Comparison of ENCODE assay signal across 29 mouse cellular contexts in genomic region chr17:74290198-74290597, GRCm38 (mm10). TPM values are rescaled to one million over a fixed set of nuclear protein-coding genes. Genes with fewer than 3 reads are reported as not detected.
DNase-seq lines count a peak whose midpoint lies in the region; ATAC-seq and TF ChIP-seq lines count a peak whose summit lies in the region.
"Had no signal": no experiment of that assay in that cellular context is flagged by ENCODE, and none has a peak within 500 bp of the region (broad histone marks: within the 10 kb centered on the region; RNA-seq: fewer than 3 reads in every experiment).

No protein-coding gene starts in this region.

- no peak for ATAC-seq in liver, embryonic 13.5 days (ENCODE audit: low read depth)
- ATAC-seq: forebrain, embryonic 14.5 days; intestine, embryonic 16.5 days; lung, postnatal 0 days had no signal

- intact Hi-C loops in heart, postnatal 14 days (cut with DNase I): loop anchor here (5.0 kb wide), 2 partner anchors 98 to 268 kb away; no protein-coding TSS in a partner anchor

- peaks cover 3% of the 10 kb centered on the region for H3K4me1 ChIP-seq in bone marrow, adult 2 months (ENCODE audit: control insufficient read depth, insufficient read depth, low read length)
- H3K4me1 ChIP-seq in erythroblast, embryonic 14.5 days (ENCODE audit: control insufficient read depth): peaks cover 73% of the 10 kb centered on the region
- peaks cover 76% of the 10 kb centered on the region for H3K4me1 ChIP-seq in liver, embryonic 13.5 days (replicated peaks)

- no peak overlapping the region for H3ac ChIP-seq in myocyte (ENCODE audit: control insufficient read depth, insufficient read length)

- peak overlapping the region; percentile 5; the same call in 1 of the 2 replicates for H3K9ac ChIP-seq in liver, embryonic 13.5 days
- H3K9ac ChIP-seq: hindbrain, embryonic 13.5 days; limb, embryonic 12.5 days; midbrain, embryonic 12.5 days; neural tube, embryonic 15.5 days had no signal

- TF ChIP-seq CTCF in bone marrow, adult 2 months (IDR thresholded peaks at IDR 0.05; ENCODE audit: control insufficient read depth, insufficient read depth, low read length): no peak

- H3K4me2 ChIP-seq in liver, embryonic 13.5 days: peak overlapping the region; percentile 77
- peak overlapping the region; percentile 81 for H3K4me2 ChIP-seq in myocyte (ENCODE audit: low read depth)
- H3K4me2 ChIP-seq: heart, embryonic 11.5 days; hindbrain, embryonic 13.5 days; limb, embryonic 12.5 days; midbrain, embryonic 12.5 days; neural tube, embryonic 15.5 days had no signal

- TF ChIP-seq POLR2A in bone marrow, adult 2 months (IDR thresholded peaks at IDR 0.05; ENCODE audit: borderline replicate concordance, control insufficient read depth, low read depth, low read length): no peak
- no peak for TF ChIP-seq POLR2A in myocyte (IDR thresholded peaks at IDR 0.05; ENCODE audit: insufficient read length, low read depth)

- no peaks in the 10 kb centered on the region for H3K27me3 ChIP-seq in erythroblast, embryonic 14.5 days (ENCODE audit: control insufficient read depth)
- H3K27me3 ChIP-seq in liver, embryonic 13.5 days: no peaks in the 10 kb centered on the region
- H3K27me3 ChIP-seq in myocyte (ENCODE audit: control insufficient read depth, insufficient read depth, insufficient read length): no peaks in the 10 kb centered on the region
- H3K27me3 ChIP-seq: hindbrain, embryonic 13.5 days; limb, embryonic 12.5 days; midbrain, embryonic 12.5 days; neural tube, embryonic 15.5 days had no signal

- peaks cover 34% of the 10 kb centered on the region for H3K36me3 ChIP-seq in erythroblast, embryonic 14.5 days (ENCODE audit: control insufficient read depth)
- H3K36me3 ChIP-seq in liver, embryonic 13.5 days: peaks cover 17% of the 10 kb centered on the region
- no peaks in the 10 kb centered on the region for H3K36me3 ChIP-seq in myocyte (ENCODE audit: control insufficient read depth, insufficient read depth)

- peaks cover 86% of the 10 kb centered on the region for H3K79me2 ChIP-seq in myocyte (ENCODE audit: control insufficient read depth, insufficient read depth)

- WGBS in bone marrow, adult 2 months: 75% methylated on average over 3 of the region's 3 CpGs
- WGBS in liver, embryonic 13.5 days (ENCODE audit: insufficient replicate concordance): 60% methylated on average over 3 of the region's 3 CpGs

- no peaks in the 10 kb centered on the region for H3K9me3 ChIP-seq in erythroblast, embryonic 14.5 days (ENCODE audit: control insufficient read depth, low read length)
- no peaks in the 10 kb centered on the region for H3K9me3 ChIP-seq in liver, embryonic 13.5 days (replicated peaks)
- H3K9me3 ChIP-seq: hindbrain, embryonic 13.5 days; midbrain, embryonic 12.5 days; neural tube, embryonic 15.5 days had no signal

- DNase-seq in liver, embryonic 13.5 days: no peak
- DNase-seq in cerebellum, adult 9-10 months: no peak
- no peak for DNase-seq in heart, postnatal 14 days
- DNase-seq in layer of hippocampus, postnatal 25 days (ENCODE audit: extremely low spot score in 1 of 2, low spot score in 1 of 2): no peak
- DNase-seq: adrenal gland, adult 8-10 months; B cell, adult 2 months; cerebellum, adult 11 months; cerebellum, adult 9-11 months; gastrocnemius, postnatal 25 days; heart, adult 11 months; heart, postnatal 4 days; kidney, adult 8-10 months; lung, adult 18-20 months; right cerebral cortex, postnatal 4 days; thymus, adult 18-20 months; thymus, postnatal 25 days had no signal

- H3K27ac ChIP-seq in bone marrow, adult 2 months (ENCODE audit: control insufficient read depth, insufficient read depth, low read depth, low read length, poor library complexity): no peak overlapping the region
- H3K27ac ChIP-seq in liver, embryonic 13.5 days: peak overlapping the region; percentile 88
- H3K27ac ChIP-seq: hindbrain, embryonic 13.5 days; left cerebral cortex, adult 2 months; limb, embryonic 12.5 days; midbrain, embryonic 12.5 days; neural tube, embryonic 15.5 days; stomach, postnatal 0 days had no signal

- H3K4me3 ChIP-seq in bone marrow, adult 2 months (replicated peaks; ENCODE audit: control insufficient read depth, low read depth, low read length): peak overlapping the region; percentile 45
- peak overlapping the region; percentile 98 for H3K4me3 ChIP-seq in erythroblast, embryonic 14.5 days (replicated peaks)
- H3K4me3 ChIP-seq in liver, embryonic 13.5 days (replicated peaks): peak overlapping the region; percentile 11; the same call in 1 of the 2 replicates
- no peak overlapping the region for H3K4me3 ChIP-seq in myocyte
- H3K4me3 ChIP-seq: hindbrain, embryonic 13.5 days; left cerebral cortex, adult 2 months; limb, embryonic 12.5 days; midbrain, embryonic 12.5 days; neural tube, embryonic 15.5 days had no signal

TF ChIP-seq in myocyte, 11 proteins besides CTCF, POLR2A, EP300 and RAD21:
- TF ChIP-seq CEBPB (IDR thresholded peaks at IDR 0.05; ENCODE audit: insufficient read depth, poor library complexity, severe bottlenecking) (no peak), POLR2AphosphoS2 (IDR thresholded peaks at IDR 0.05; ENCODE audit: insufficient read length, low read depth) (no peak), E2F4 (IDR thresholded peaks at IDR 0.05; ENCODE audit: insufficient read depth) (no peak), MYOD1 (IDR thresholded peaks at IDR 0.05; ENCODE audit: control insufficient read depth in 1 of 3, insufficient read length in 2 of 3, low read depth in 2 of 3) (no peak), MAX (IDR thresholded peaks at IDR 0.05; ENCODE audit: low read depth) (no peak), TCF3 (IDR thresholded peaks at IDR 0.05; ENCODE audit: insufficient read length, low read depth) (no peak), MYOG (IDR thresholded peaks at IDR 0.05; ENCODE audit: control insufficient read depth in 1 of 3, insufficient read depth in 1 of 3, insufficient read length in 2 of 3, low read depth in 2 of 3) (no peak), USF1 (IDR thresholded peaks at IDR 0.05; ENCODE audit: low read depth) (no peak), SRF (IDR thresholded peaks at IDR 0.05; ENCODE audit: control insufficient read depth, insufficient read length, low read depth) (no peak), TCF12 (IDR thresholded peaks at IDR 0.05; ENCODE audit: insufficient read depth, poor library complexity, severe bottlenecking) (no peak)

RNA-seq across cellular contexts. Expression of gene Memo1, which starts 5.1 kb away (rescaled TPM):
- polyA plus RNA-seq in bone marrow, adult 2 months (2011; ENCODE audit: insufficient read depth, insufficient read length, low replicate concordance, missing spikeins): 65.0 and 101 TPM in 2 replicates
- 13.0 and 18.4 TPM in 2 replicates for polyA plus RNA-seq in erythroblast, embryonic 14.5 days (2012)
- polyA plus RNA-seq in liver, embryonic 13.5 days (2015; fragmentation: Nextera tagmentation; extraction: Ambion mirVana): 108 and 111 TPM in 2 replicates
- polyA plus RNA-seq in myocyte (2012; fragmentation: generic; extraction: Trizol): 71.2 TPM
- total RNA-seq in heart, postnatal 14 days (2021): 10 to 100 TPM; 62.6 to 68.7 TPM
- 10 to 100 TPM; 39.6 to 48.5 TPM for total RNA-seq in layer of hippocampus, postnatal 25 days (2021)

RNA-seq across cellular contexts. Expression of gene Dpy30, which starts 33.5 kb away (rescaled TPM):
- polyA plus RNA-seq in bone marrow, adult 2 months (2011; ENCODE audit: insufficient read depth, insufficient read length, low replicate concordance, missing spikeins): 78.1 and 83.6 TPM in 2 replicates
- polyA plus RNA-seq in erythroblast, embryonic 14.5 days (2012): 7.9 and 9.4 TPM in 2 replicates
- 198 and 225 TPM in 2 replicates for polyA plus RNA-seq in liver, embryonic 13.5 days (2015; fragmentation: Nextera tagmentation; extraction: Ambion mirVana)
- polyA plus RNA-seq in myocyte (2012; fragmentation: generic; extraction: Trizol): 57.9 TPM
- 10 to 100 TPM; 50.1 to 51.6 TPM for total RNA-seq in heart, postnatal 14 days (2021)
- 10 to 100 TPM; 49.7 to 51.6 TPM for total RNA-seq in layer of hippocampus, postnatal 25 days (2021)

RNA-seq across cellular contexts. Expression of gene Spast, which starts 48.6 kb away (rescaled TPM):
- polyA plus RNA-seq in bone marrow, adult 2 months (2011; ENCODE audit: insufficient read depth, insufficient read length, low replicate concordance, missing spikeins): 9.6 and 9.7 TPM in 2 replicates
- polyA plus RNA-seq in erythroblast, embryonic 14.5 days (2012): 0.20 and 0.30 TPM in 2 replicates
- 6.2 and 6.4 TPM in 2 replicates for polyA plus RNA-seq in liver, embryonic 13.5 days (2015; fragmentation: Nextera tagmentation; extraction: Ambion mirVana)
- 14.3 TPM for polyA plus RNA-seq in myocyte (2012; fragmentation: generic; extraction: Trizol)
- 10 to 100 TPM; 29.3 to 33.2 TPM for total RNA-seq in heart, postnatal 14 days (2021)
- 10 to 100 TPM; 57.4 to 61.0 TPM for total RNA-seq in layer of hippocampus, postnatal 25 days (2021)
